Mouse (Mus musculus): Measurements from ENCODE around the gene Cd47. TPM values are rescaled to one million over a fixed set of nuclear protein-coding genes. Genes with fewer than 3 reads are reported as not detected.

The Cd47 gene
- total and polyA plus RNA-seq, 3 experiments: 30.9 to 87.1 (median 76.5) TPM

GRCm38 (mm10) chr16:49921677-49922076 lies 121.3 kb downstream of the Cd47 start:
- no peaks in the 10 kb centered on the region for H3K79me2 ChIP-seq (replicated peaks; ENCODE audit: control insufficient read depth, insufficient read depth, low read length)
- no peaks in the 10 kb centered on the region for H3K27me3 ChIP-seq (ENCODE audit: control insufficient read depth, insufficient read depth, low read length)
- H3K4me3 ChIP-seq: no peak overlapping the region
- H3K9ac ChIP-seq (ENCODE audit: low read depth, low read length): no peak overlapping the region
- H3K4me1 ChIP-seq (ENCODE audit: control insufficient read depth, insufficient read depth, low read length): no peaks in the 10 kb centered on the region
- no peak for DNase-seq
- no peaks in the 10 kb centered on the region for H3K36me3 ChIP-seq (ENCODE audit: control insufficient read depth, insufficient read depth, low read length)
- 62% methylated on average over 6 of the region's 6 CpGs for WGBS
- TF ChIP-seq POLR2A (IDR thresholded peaks at IDR 0.05; ENCODE audit: insufficient read depth, low read depth, low read length): no peak
- TF ChIP-seq EP300 (IDR thresholded peaks at IDR 0.05; ENCODE audit: insufficient read depth, low read depth, low read length): no peak
- intact Hi-C loops (cut with DNase I): no loop called here
- no peak overlapping the region for H3K27ac ChIP-seq

- H3K27me3 ChIP-seq (ENCODE audit: control insufficient read depth, insufficient read depth, low read length): no peaks in the 10 kb centered on the region
- no peak overlapping the region for H3K27ac ChIP-seq
- H3K4me1 ChIP-seq (ENCODE audit: control insufficient read depth, insufficient read depth, low read length): no peaks in the 10 kb centered on the region
- H3K36me3 ChIP-seq (ENCODE audit: control insufficient read depth, insufficient read depth, low read length): no peaks in the 10 kb centered on the region
- no peaks in the 10 kb centered on the region for H3K79me2 ChIP-seq (replicated peaks; ENCODE audit: control insufficient read depth, insufficient read depth, low read length)
- H3K9ac ChIP-seq (ENCODE audit: low read depth, low read length): no peak overlapping the region
- no peak for TF ChIP-seq CTCF (IDR thresholded peaks at IDR 0.05)
- no peak for TF ChIP-seq EP300 (IDR thresholded peaks at IDR 0.05; ENCODE audit: insufficient read depth, low read depth, low read length)
- no peak for TF ChIP-seq POLR2A (IDR thresholded peaks at IDR 0.05; ENCODE audit: insufficient read depth, low read depth, low read length)
- 71% methylated on average over 11 of the region's 11 CpGs for WGBS
- no peak overlapping the region for H3K4me3 ChIP-seq
- intact Hi-C loops (cut with DNase I): no loop called here
- no peak for DNase-seq
Observed at GRCm38 (mm10) chr16:49922098-49922497, 121.8 kb downstream of the Cd47 start.

GRCm38 (mm10) chr16:49923720-49924119 lies 123.4 kb downstream of the Cd47 start:
- 62% methylated on average over 9 of the region's 9 CpGs for WGBS
- DNase-seq: peak in 1 of 2 experiments; percentile 15

GRCm38 (mm10) chr16:49924941-49925340 lies 124.6 kb downstream of the Cd47 start:
- H3K27ac ChIP-seq: no peak overlapping the region
- no peaks in the 10 kb centered on the region for H3K79me2 ChIP-seq (replicated peaks; ENCODE audit: control insufficient read depth, insufficient read depth, low read length)
- DNase-seq: no peak
- intact Hi-C loops (cut with DNase I): no loop called here
- H3K4me1 ChIP-seq (ENCODE audit: control insufficient read depth, insufficient read depth, low read length): no peaks in the 10 kb centered on the region
- H3K27me3 ChIP-seq (ENCODE audit: control insufficient read depth, insufficient read depth, low read length): no peaks in the 10 kb centered on the region
- no peak overlapping the region for H3K4me3 ChIP-seq
- H3K36me3 ChIP-seq (ENCODE audit: control insufficient read depth, insufficient read depth, low read length): no peaks in the 10 kb centered on the region
- TF ChIP-seq POLR2A (IDR thresholded peaks at IDR 0.05; ENCODE audit: insufficient read depth, low read depth, low read length): no peak
- no peak for TF ChIP-seq EP300 (IDR thresholded peaks at IDR 0.05; ENCODE audit: insufficient read depth, low read depth, low read length)
- TF ChIP-seq CTCF (IDR thresholded peaks at IDR 0.05): no peak
- no peak overlapping the region for H3K9ac ChIP-seq (ENCODE audit: low read depth, low read length)
- WGBS: 97% methylated on average over 1 of the region's 1 CpGs

More at GRCm38 (mm10) chr16:49923720-49924119, 123.4 kb downstream of the Cd47 start:
- H3K4me1 ChIP-seq (ENCODE audit: control insufficient read depth, insufficient read depth, low read length): no peaks in the 10 kb centered on the region
- H3K4me3 ChIP-seq: no peak overlapping the region
- no peaks in the 10 kb centered on the region for H3K79me2 ChIP-seq (replicated peaks; ENCODE audit: control insufficient read depth, insufficient read depth, low read length)
- no peak for TF ChIP-seq EP300 (IDR thresholded peaks at IDR 0.05; ENCODE audit: insufficient read depth, low read depth, low read length)
- TF ChIP-seq POLR2A (IDR thresholded peaks at IDR 0.05; ENCODE audit: insufficient read depth, low read depth, low read length): no peak
- no peak for TF ChIP-seq CTCF (IDR thresholded peaks at IDR 0.05)
- H3K36me3 ChIP-seq (ENCODE audit: control insufficient read depth, insufficient read depth, low read length): no peaks in the 10 kb centered on the region
- no peak overlapping the region for H3K9ac ChIP-seq (ENCODE audit: low read depth, low read length)
- no peak overlapping the region for H3K27ac ChIP-seq
- intact Hi-C loops (cut with DNase I): no loop called here
- H3K27me3 ChIP-seq (ENCODE audit: control insufficient read depth, insufficient read depth, low read length): no peaks in the 10 kb centered on the region

GRCm38 (mm10) chr16:49933274-49933673 lies 132.9 kb downstream of the Cd47 start:
- intact Hi-C loops (cut with DNase I): no loop called here

GRCm38 (mm10) chr16:49936008-49936443 lies 135.7 kb downstream of the Cd47 start:
- Histone ChIP-seq H3K79me2 (replicated peaks; ENCODE audit: control insufficient read depth, insufficient read depth, low read length) (no peaks in the 10 kb centered on the region), H3K36me3 (ENCODE audit: control insufficient read depth, insufficient read depth, low read length) (peaks cover 2% of the 10 kb centered on the region; the same call in 1 of the 2 replicates), H3K27ac (no peak overlapping the region), H3K27me3 (ENCODE audit: control insufficient read depth, insufficient read depth, low read length) (no peaks in the 10 kb centered on the region), H3K4me1 (ENCODE audit: control insufficient read depth, insufficient read depth, low read length) (peaks cover 6% of the 10 kb centered on the region), H3K4me3 (no peak overlapping the region), H3K9ac (ENCODE audit: low read depth, low read length) (no peak overlapping the region)
- intact Hi-C loops (cut with DNase I): no loop called here
- no peak for DNase-seq
- TF ChIP-seq POLR2A (IDR thresholded peaks at IDR 0.05; ENCODE audit: insufficient read depth, low read depth, low read length): no peak
- 80% methylated on average over 6 of the region's 6 CpGs for whole genome bisulfite sequencing

More at GRCm38 (mm10) chr16:49933274-49933673, 132.9 kb downstream of the Cd47 start:
- H3K4me3 ChIP-seq: no peak overlapping the region
- H3K79me2 ChIP-seq (replicated peaks; ENCODE audit: control insufficient read depth, insufficient read depth, low read length): no peaks in the 10 kb centered on the region
- no peak overlapping the region for H3K27ac ChIP-seq
- H3K27me3 ChIP-seq (ENCODE audit: control insufficient read depth, insufficient read depth, low read length): no peaks in the 10 kb centered on the region
- no peak for TF ChIP-seq EP300 (IDR thresholded peaks at IDR 0.05; ENCODE audit: insufficient read depth, low read depth, low read length)
- TF ChIP-seq CTCF (IDR thresholded peaks at IDR 0.05): no peak
- no peak for TF ChIP-seq POLR2A (IDR thresholded peaks at IDR 0.05; ENCODE audit: insufficient read depth, low read depth, low read length)
- H3K36me3 ChIP-seq (ENCODE audit: control insufficient read depth, insufficient read depth, low read length): peaks cover 2% of the 10 kb centered on the region; the same call in 1 of the 2 replicates
- no peak overlapping the region for H3K9ac ChIP-seq (ENCODE audit: low read depth, low read length)
- no peak for DNase-seq
- H3K4me1 ChIP-seq (ENCODE audit: control insufficient read depth, insufficient read depth, low read length): peaks cover 6% of the 10 kb centered on the region
- 70% methylated on average over 5 of the region's 5 CpGs for WGBS
